In genomic region chr10:66953248-66953975, GRCm38 (mm10) we compare ENCODE assay signal across 11 mouse cellular contexts.
DNase-seq lines count a peak whose midpoint lies in the region; ATAC-seq and TF ChIP-seq lines count a peak whose summit lies in the region.
"Had no signal": no experiment of that assay in that cellular context is flagged by ENCODE, and none has a peak within 500 bp of the region (broad histone marks: within the 10 kb centered on the region; RNA-seq: fewer than 3 reads in every experiment).

No protein-coding gene starts in this region.

- no peak for ATAC-seq in limb, embryonic 13.5 days (ENCODE audit: low FRiP score, low read depth)
- peak; percentile 59 for ATAC-seq in megakaryocyte, adult 5-6 weeks (ENCODE audit: poor library complexity, severe bottlenecking)
- ATAC-seq: Patski had no signal

- 40% methylated on average over 10 of the region's 10 CpGs for WGBS in limb, embryonic 13.5 days
- WGBS in limb, embryonic 10.5 days: 76% methylated on average over 10 of the region's 10 CpGs
- WGBS in forebrain, embryonic 10.5 days: 88% methylated on average over 10 of the region's 10 CpGs

- H3K4me3 ChIP-seq in limb, embryonic 13.5 days: no peak overlapping the region
- no peak overlapping the region for H3K4me3 ChIP-seq in limb, embryonic 10.5 days
- H3K4me3 ChIP-seq in CH12.LX (replicated peaks in 1 of 3; ENCODE audit: low read depth in 2 of 3, low read length in 2 of 3, poor library complexity in 1 of 3): no peak overlapping the region
- H3K4me3 ChIP-seq in forebrain, embryonic 10.5 days: no peak overlapping the region
- H3K4me3 ChIP-seq: embryonic facial prominence, embryonic 12.5 days; hindbrain, embryonic 12.5 days; stomach, embryonic 15.5 days had no signal

- no peak for DNase-seq in limb, embryonic 10.5 days (ENCODE audit: low spot score)
- DNase-seq in A20 (ENCODE audit: low read depth, low spot score) (peak; percentile 74), CH12.LX (ENCODE audit: extremely low read depth) (peak; percentile 90)
- no peak for DNase-seq in left cerebral cortex, postnatal 4 days
- DNase-seq in forebrain, embryonic 10.5 days (ENCODE audit: extremely low spot score, low spot score): no peak

- no peaks in the 10 kb centered on the region for H3K27me3 ChIP-seq in limb, embryonic 13.5 days
- no peaks in the 10 kb centered on the region for H3K27me3 ChIP-seq in limb, embryonic 10.5 days (ENCODE audit: low read depth, poor library complexity, severe bottlenecking)
- no peaks in the 10 kb centered on the region for H3K27me3 ChIP-seq in CH12.LX (replicated peaks)
- H3K27me3 ChIP-seq in forebrain, embryonic 10.5 days (ENCODE audit: poor library complexity, severe bottlenecking): no peaks in the 10 kb centered on the region
- H3K27me3 ChIP-seq: embryonic facial prominence, embryonic 12.5 days; hindbrain, embryonic 12.5 days; Patski; stomach, embryonic 15.5 days had no signal

- intact Hi-C loops in left cerebral cortex, postnatal 4 days (cut with DNase I): no loop called here

- dilution Hi-C loops in CH12.LX (cut with MboI; ENCODE audit: extremely low pct_ligation_motif_present, extremely low pct_unique_long_range_greater_than_20kb, low sequenced_read_pairs): no loop called here

- peak overlapping the region; percentile 35 for H3K4me2 ChIP-seq in limb, embryonic 13.5 days (replicated peaks)
- H3K4me2 ChIP-seq in CH12.LX (ENCODE audit: insufficient read depth, low read depth, poor library complexity, severe bottlenecking): peak overlapping the region; percentile 41
- H3K4me2 ChIP-seq: embryonic facial prominence, embryonic 12.5 days; hindbrain, embryonic 12.5 days; stomach, embryonic 15.5 days had no signal

- no peak overlapping the region for H3K9ac ChIP-seq in limb, embryonic 13.5 days
- H3K9ac ChIP-seq in CH12.LX (ENCODE audit: insufficient read depth, low read depth): peak overlapping the region; percentile 72
- H3K9ac ChIP-seq: embryonic facial prominence, embryonic 12.5 days; hindbrain, embryonic 12.5 days; stomach, embryonic 15.5 days had no signal

- TF ChIP-seq EP300 in CH12.LX (IDR thresholded peaks at IDR 0.05; ENCODE audit: low read length): peak; percentile 97

- TF ChIP-seq CTCF in CH12.LX (conservative IDR thresholded peaks at IDR 0.05 in 1 of 2, IDR thresholded peaks at IDR 0.05 in 1 of 2; ENCODE audit: low read depth in 2 of 2, low read length in 2 of 2): no peak

- no peak for TF ChIP-seq POLR2A in CH12.LX (IDR thresholded peaks at IDR 0.05; ENCODE audit: low read depth, low read length)

- H3K79me2 ChIP-seq in CH12.LX (replicated peaks; ENCODE audit: control insufficient read depth, extremely low read depth, insufficient read depth, poor library complexity, severe bottlenecking): no peaks in the 10 kb centered on the region

- no peaks in the 10 kb centered on the region for H3K36me3 ChIP-seq in limb, embryonic 13.5 days
- H3K36me3 ChIP-seq in limb, embryonic 10.5 days: no peaks in the 10 kb centered on the region
- no peaks in the 10 kb centered on the region for H3K36me3 ChIP-seq in CH12.LX (replicated peaks in 1 of 2; ENCODE audit: control insufficient read depth in 1 of 2, insufficient read depth in 1 of 2, low read length in 1 of 2)
- H3K36me3 ChIP-seq in forebrain, embryonic 10.5 days (replicated peaks): no peaks in the 10 kb centered on the region
- H3K36me3 ChIP-seq: embryonic facial prominence, embryonic 12.5 days; hindbrain, embryonic 12.5 days; stomach, embryonic 15.5 days had no signal

- no peak; the same call in 1 of the 2 replicates for TF ChIP-seq RAD21 in CH12.LX (IDR thresholded peaks at IDR 0.05; ENCODE audit: low read depth, low read length)

- no peaks in the 10 kb centered on the region; the same call in 1 of the 2 replicates for H3K4me1 ChIP-seq in limb, embryonic 13.5 days
- H3K4me1 ChIP-seq in limb, embryonic 10.5 days: 0 out of 2 replicates have a peak, but pooled peaks cover 2% of the 10 kb centered on the region
- peaks cover 20 to 73% of the 10 kb centered on the region in 2 experiments for H3K4me1 ChIP-seq in CH12.LX (ENCODE audit: control insufficient read depth in 1 of 2, insufficient read depth in 2 of 2)
- peaks cover 19% of the 10 kb centered on the region for H3K4me1 ChIP-seq in forebrain, embryonic 10.5 days
- H3K4me1 ChIP-seq: embryonic facial prominence, embryonic 12.5 days; stomach, embryonic 15.5 days had no signal

- no peaks in the 10 kb centered on the region for H3K9me3 ChIP-seq in limb, embryonic 13.5 days
- H3K9me3 ChIP-seq in limb, embryonic 10.5 days (replicated peaks): no peaks in the 10 kb centered on the region
- peaks cover 4% of the 10 kb centered on the region for H3K9me3 ChIP-seq in CH12.LX (replicated peaks; ENCODE audit: low read length)
- H3K9me3 ChIP-seq in forebrain, embryonic 10.5 days: no peaks in the 10 kb centered on the region
- H3K9me3 ChIP-seq: embryonic facial prominence, embryonic 12.5 days; hindbrain, embryonic 12.5 days; stomach, embryonic 15.5 days had no signal

- H3K27ac ChIP-seq in limb, embryonic 13.5 days: no peak overlapping the region
- H3K27ac ChIP-seq in limb, embryonic 10.5 days: no peak overlapping the region
- H3K27ac ChIP-seq in CH12.LX (ENCODE audit: insufficient read depth, low read depth): peak overlapping the region; percentile 97
- no peak overlapping the region for H3K27ac ChIP-seq in forebrain, embryonic 10.5 days
- H3K27ac ChIP-seq: embryonic facial prominence, embryonic 12.5 days; hindbrain, embryonic 12.5 days; stomach, embryonic 15.5 days had no signal

- in situ Hi-C loops in CH12.LX (cut with MboI; ENCODE audit: low pct_ligation_motif_present, low pct_unique_long_range_greater_than_20kb, low sequenced_read_pairs): no loop called here

TF ChIP-seq in CH12.LX, 34 proteins besides CTCF, POLR2A, EP300 and RAD21:
- TF ChIP-seq PAX5 (IDR thresholded peaks at IDR 0.05; ENCODE audit: low read length) (no peak), SMC3 (IDR thresholded peaks at IDR 0.05; ENCODE audit: low read depth, low read length) (no peak; the same call in 1 of the 2 replicates), SIN3A (IDR thresholded peaks at IDR 0.05; ENCODE audit: low read length) (peak; percentile 44), ZC3H11A (IDR thresholded peaks at IDR 0.05; ENCODE audit: low read depth, low read length) (no peak), JUN (IDR thresholded peaks at IDR 0.05; ENCODE audit: insufficient read depth, low read depth, low read length) (peak; percentile 76; the same call in 1 of the 2 replicates), TCF12 (IDR thresholded peaks at IDR 0.05; ENCODE audit: low read depth, low read length) (peak; percentile 94), HCFC1 (IDR thresholded peaks at IDR 0.05; ENCODE audit: low read depth, low read length) (0 out of 2 replicates have a peak, but pooled peaks have one; percentile 12), GABPA (IDR thresholded peaks at IDR 0.05; ENCODE audit: insufficient replicate concordance, low read depth, low read length) (no peak), USF2 (conservative IDR thresholded peaks at IDR 0.05; ENCODE audit: low read depth, low read length) (no peak), ETS1 (conservative IDR thresholded peaks at IDR 0.05; ENCODE audit: low read depth, low read length) (peak; percentile 96), UBTF (IDR thresholded peaks at IDR 0.05; ENCODE audit: low read depth, low read length) (no peak), BHLHE40 (IDR thresholded peaks at IDR 0.05; ENCODE audit: low read depth, low read length) (peak; percentile 86), NELFE (IDR thresholded peaks at IDR 0.05; ENCODE audit: low read depth, low read length) (no peak), MYC (IDR thresholded peaks at IDR 0.05; ENCODE audit: low read depth, low read length) (no peak; the same call in 1 of the 2 replicates), ZMIZ1 (IDR thresholded peaks at IDR 0.05; ENCODE audit: low read depth, low read length) (no peak), KAT2A (IDR thresholded peaks at IDR 0.05; ENCODE audit: insufficient replicate concordance, low read length) (0 out of 2 replicates have a peak, but pooled peaks have one; percentile 12), IRF4 (IDR thresholded peaks at IDR 0.05; ENCODE audit: low read depth, low read length) (peak; percentile 97), MEF2A (IDR thresholded peaks at IDR 0.05; ENCODE audit: borderline replicate concordance, low read depth, low read length) (peak; percentile 94), RCOR1 (conservative IDR thresholded peaks at IDR 0.05; ENCODE audit: low read depth, low read length) (peak; percentile 19; the same call in 1 of the 2 replicates), MAX (IDR thresholded peaks at IDR 0.05; ENCODE audit: low read length) (peak; percentile 71), ZKSCAN1 (IDR thresholded peaks at IDR 0.05; ENCODE audit: borderline replicate concordance, low read depth, low read length) (no peak), MAFK (IDR thresholded peaks at IDR 0.05; ENCODE audit: insufficient replicate concordance, low read length) (peak; percentile 96), JUND (conservative IDR thresholded peaks at IDR 0.05; ENCODE audit: low read depth, low read length) (peak; percentile 73; the same call in 1 of the 2 replicates), ELF1 (IDR thresholded peaks at IDR 0.05; ENCODE audit: low read depth, low read length) (no peak), TBP (conservative IDR thresholded peaks at IDR 0.05; ENCODE audit: low read depth, low read length) (peak; percentile 66; the same call in 1 of the 2 replicates), NRF1 (IDR thresholded peaks at IDR 0.05; ENCODE audit: low read depth, low read length) (no peak), USF1 (IDR thresholded peaks at IDR 0.05; ENCODE audit: low read depth, low read length) (no peak), MXI1 (IDR thresholded peaks at IDR 0.05; ENCODE audit: low read depth, low read length) (peak; percentile 77; the same call in 1 of the 2 replicates), CHD2 (IDR thresholded peaks at IDR 0.05; ENCODE audit: low read length) (0 out of 2 replicates have a peak, but pooled peaks have one; percentile 53), E2F4 (IDR thresholded peaks at IDR 0.05; ENCODE audit: insufficient replicate concordance, low read depth, low read length) (no peak; the same call in 1 of the 2 replicates), POLR2AphosphoS2 (IDR thresholded peaks at IDR 0.05; ENCODE audit: low read depth, low read length) (no peak), MAZ (IDR thresholded peaks at IDR 0.05; ENCODE audit: low read depth, low read length) (peak; percentile 62; the same call in 1 of the 2 replicates), ZNF384 (IDR thresholded peaks at IDR 0.05; ENCODE audit: low read depth, low read length) (no peak; the same call in none of the 2 replicates), CHD1 (IDR thresholded peaks at IDR 0.05; ENCODE audit: low read depth, low read length) (peak; percentile 93)
TF ChIP-seq in CH12.LX: peak in this region for 18.

Comparison
In these comparisons a context has a peak if more than half of its experiments do, and no peak if none do; other contexts are left out.
1. DNase-seq: peak in A20 (single experiment) and CH12.LX (single experiment); none in limb, embryonic 10.5 days (single experiment), left cerebral cortex, postnatal 4 days (single experiment) and forebrain, embryonic 10.5 days (single experiment).